Mouse (Mus musculus): Measurements from ENCODE around the gene Cbx4.

- TF ChIP-seq POLR2A (IDR thresholded peaks at IDR 0.05; ENCODE audit: low read depth, low read length) (no peak), CTCF (conservative IDR thresholded peaks at IDR 0.05; ENCODE audit: insufficient read depth, insufficient read length, low read depth, low read length) (no peak)
Observed at GRCm38 (mm10) chr11:119127147-119127546, 41.1 kb upstream of the Cbx4 start.
